Mouse (Mus musculus) cerebellum, adult 2 months (tissue): ENCODE measurements around the gene Tspan2. TPM values are rescaled to one million over a fixed set of nuclear protein-coding genes. Genes with fewer than 3 reads are reported as not detected.

Experiments used
- DNase-seq, 2 experiments: peaks; one replicate each; pipeline ENCODE4 v3.0.0; 2021
- H3K27ac ChIP-seq: fragments of 200-500 bp; 2 replicates; pipeline ENCODE4 v1.5.1; 2012; ENCODE audit warnings: low read length, control low read depth, inconsistent platforms; ENCODE audit not compliant: insufficient read depth
- H3K27me3 ChIP-seq: fragments of 200-500 bp; 2 replicates; pipeline ENCODE4 v1.6.1; 2012; ENCODE audit warnings: inconsistent platforms, mild to moderate bottlenecking, low read length, moderate library complexity; ENCODE audit not compliant: control insufficient read depth, insufficient read depth
- H3K4me1 ChIP-seq: fragments of 200-500 bp; 2 replicates; pipeline ENCODE4 v1.6.1; 2011; ENCODE audit warnings: low read length; ENCODE audit not compliant: control insufficient read depth, insufficient read depth
- H3K4me3 ChIP-seq: fragments of 200-500 bp; replicated peaks from 2 replicates; pipeline ENCODE3; 2011; ENCODE audit warnings: mild to moderate bottlenecking, low read depth, low read length, control low read depth; ENCODE audit not compliant: insufficient read depth
- CTCF ChIP-seq: fragments of 200-500 bp; IDR thresholded peaks from 2 replicates; pipeline ENCODE4 v1.5.1; 2011; ENCODE audit warnings: low read depth, mild to moderate bottlenecking, control low read depth, low read length, moderate library complexity, borderline replicate concordance; ENCODE audit not compliant: insufficient read depth
- POLR2A ChIP-seq: fragments of 200-500 bp; IDR thresholded peaks from 2 replicates; pipeline ENCODE4 v1.6.1; 2011; ENCODE audit warnings: low read length, control low read depth, borderline replicate concordance; ENCODE audit not compliant: insufficient read depth
- WGBS: fragments of 180-500 bp; shearing (Covaris S2); methylation state at CpG from one replicate; pipeline ENCODE4 v1.1.7; 2018; 5-methylcytosine and 5-hydroxymethylcytosine counted together
- polyA plus RNA-seq: library from polyadenylated mRNA; depleted of rRNA; stranded (reverse); fragments of >200 nt; gene quantifications from 2 replicates; pipeline ENCODE4 v1.2.3, GENCODE M21; 2012; rRNA removed

Gene Tspan2
- polyA plus RNA-seq, result 106 and 110 TPM in 2 replicates

DNA sequence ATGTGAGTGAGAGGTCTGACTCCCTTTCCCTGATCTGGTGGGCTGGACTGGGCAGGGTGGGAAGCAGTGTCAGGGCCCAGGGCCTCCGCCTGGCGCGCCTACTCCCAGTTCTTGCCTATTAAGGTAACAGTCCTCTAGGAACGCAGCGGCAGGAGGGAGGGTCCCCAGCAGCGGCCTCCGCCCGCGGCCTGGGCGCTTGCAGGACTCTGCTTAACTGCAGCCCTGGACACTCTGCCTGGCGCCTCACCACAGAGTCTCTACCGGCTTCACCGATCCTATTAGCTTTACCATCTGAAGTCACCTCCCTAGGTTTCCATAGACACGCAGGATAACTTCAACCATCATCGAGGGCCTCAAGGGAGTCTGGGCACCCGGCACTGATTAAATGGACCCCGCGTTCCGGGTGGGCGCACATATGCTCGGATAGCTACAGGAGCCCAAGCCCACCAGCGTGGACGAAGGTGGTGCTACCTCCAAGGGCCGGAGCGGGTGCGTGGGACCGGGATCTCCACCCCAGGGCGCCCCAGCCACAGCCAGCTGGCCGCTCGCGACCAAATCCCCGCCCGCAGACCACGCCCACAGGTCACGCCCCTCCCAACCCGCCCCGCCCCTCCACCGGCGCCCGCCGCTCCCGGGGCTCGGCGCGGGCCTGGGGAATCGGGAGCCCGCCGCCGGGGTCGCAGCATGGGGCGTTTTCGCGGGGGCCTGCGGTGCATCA is at the start of gene Tspan2:
Tspan2 (plus strand) TSS at position 217 of the 718 bp plus-strand sequence.
- WGBS, result 3% methylated on average over 54 of the region's 54 CpGs
- TF ChIP-seq CTCF (no peak), POLR2A (0 out of 2 replicates have a peak, but pooled peaks have one; percentile 18)
- H3K27me3 ChIP-seq, result no peaks in the 10 kb centered on the region
- peak; percentile 58 to 69 for DNase-seq
- peak within 1 kb of the TSS; percentile 15; the same call in 1 of the 2 replicates for H3K27ac ChIP-seq
- H3K4me1 ChIP-seq, result peaks cover 7% of the 10 kb centered on the region
- H3K4me3 ChIP-seq, result peak within 1 kb of the TSS; percentile 73

DNA sequence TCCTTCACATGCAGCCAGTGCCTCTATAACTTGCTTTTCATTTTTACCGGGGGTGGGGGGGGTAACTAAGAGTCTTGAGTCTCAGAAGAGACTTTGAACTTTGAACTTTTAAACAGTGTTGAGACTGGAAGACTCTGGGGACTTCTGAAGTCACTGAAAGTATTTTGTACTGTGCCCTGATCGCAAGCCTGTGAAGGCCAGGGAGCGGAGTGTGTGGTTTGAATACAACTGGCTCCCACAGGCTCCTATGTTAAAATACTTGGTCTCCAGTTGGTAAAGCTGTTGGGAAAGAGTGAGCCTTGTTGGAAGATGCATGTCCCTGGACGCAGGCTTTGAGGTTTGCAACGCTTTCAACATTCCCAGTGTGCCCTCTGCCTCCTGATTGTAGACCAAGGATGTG is 47.5 kb upstream of the Tspan2 start:
- DNase-seq, result no peak
- Histone ChIP-seq H3K27ac (no peak overlapping the region), H3K4me1 (no peaks in the 10 kb centered on the region), H3K27me3 (no peaks in the 10 kb centered on the region), H3K4me3 (no peak overlapping the region)
- 90% methylated on average over 5 of the region's 5 CpGs for WGBS
- TF ChIP-seq CTCF, result no peak
- no peak for TF ChIP-seq POLR2A

DNA sequence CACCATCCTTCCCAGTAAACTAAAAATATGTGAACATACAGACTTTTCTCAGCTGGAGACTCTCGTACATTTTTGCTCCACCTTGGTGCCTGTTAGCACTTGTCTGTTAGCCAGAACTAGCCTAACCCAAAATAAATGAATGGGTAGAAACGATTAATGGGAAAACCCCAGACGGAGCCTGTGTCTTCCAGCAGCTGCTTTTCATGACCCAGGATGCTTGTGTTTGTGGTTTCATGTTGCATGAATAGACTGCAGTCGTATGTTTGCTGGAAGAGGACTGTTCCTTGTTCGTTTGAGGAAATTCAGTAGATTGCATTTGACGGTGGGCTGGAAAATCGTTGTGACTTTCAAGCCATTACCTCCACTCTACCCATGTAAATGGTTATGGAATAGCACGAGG is 46.5 kb upstream of the Tspan2 start:
- no peak overlapping the region for H3K4me3 ChIP-seq
- H3K4me1 ChIP-seq, result no peaks in the 10 kb centered on the region
- TF ChIP-seq CTCF (no peak), POLR2A (no peak)
- DNase-seq, result no peak
- WGBS, result 81% methylated on average over 8 of the region's 8 CpGs
- H3K27me3 ChIP-seq, result no peaks in the 10 kb centered on the region
- no peak overlapping the region for H3K27ac ChIP-seq

DNA sequence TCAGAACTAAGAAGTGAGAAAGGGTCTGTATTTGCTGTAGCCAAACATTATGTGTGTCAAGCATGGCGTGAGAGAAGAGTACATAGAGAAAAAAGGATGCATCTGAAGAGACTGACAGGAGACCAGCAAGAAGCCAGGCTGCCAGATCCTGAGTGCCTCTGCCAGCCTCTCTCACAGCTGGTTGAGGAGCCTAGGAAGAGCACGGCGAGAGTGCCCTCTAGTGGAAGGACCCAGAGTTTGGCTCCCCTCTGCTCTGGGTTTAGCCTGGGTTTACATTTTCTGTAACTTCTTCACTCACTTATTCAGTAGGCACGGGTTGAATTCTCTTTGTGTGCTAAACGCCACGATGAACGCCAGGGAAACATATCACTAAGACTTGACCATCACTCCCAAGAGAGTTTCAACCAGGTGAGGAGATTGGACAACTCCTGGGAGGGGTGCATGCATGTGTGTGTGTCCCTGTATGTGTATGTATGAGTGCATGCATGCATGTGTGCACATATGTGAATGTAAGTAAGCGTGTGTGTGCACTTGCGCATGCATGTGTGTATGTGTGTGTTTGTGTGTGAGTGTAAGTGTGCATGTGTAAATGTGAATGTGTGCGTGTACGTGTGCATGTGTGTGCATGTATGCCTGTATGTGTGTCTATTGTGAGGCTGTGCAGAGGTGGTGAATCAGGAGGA is 42.4 kb upstream of the Tspan2 start:
- WGBS, result 41% methylated on average over 11 of the region's 11 CpGs
- peak; percentile 43 to 50 for DNase-seq
- Histone ChIP-seq H3K27me3 (no peaks in the 10 kb centered on the region), H3K4me1 (no peaks in the 10 kb centered on the region), H3K27ac (no peak overlapping the region), H3K4me3 (no peak overlapping the region)
- TF ChIP-seq POLR2A (no peak), CTCF (peak; percentile 82)

DNA sequence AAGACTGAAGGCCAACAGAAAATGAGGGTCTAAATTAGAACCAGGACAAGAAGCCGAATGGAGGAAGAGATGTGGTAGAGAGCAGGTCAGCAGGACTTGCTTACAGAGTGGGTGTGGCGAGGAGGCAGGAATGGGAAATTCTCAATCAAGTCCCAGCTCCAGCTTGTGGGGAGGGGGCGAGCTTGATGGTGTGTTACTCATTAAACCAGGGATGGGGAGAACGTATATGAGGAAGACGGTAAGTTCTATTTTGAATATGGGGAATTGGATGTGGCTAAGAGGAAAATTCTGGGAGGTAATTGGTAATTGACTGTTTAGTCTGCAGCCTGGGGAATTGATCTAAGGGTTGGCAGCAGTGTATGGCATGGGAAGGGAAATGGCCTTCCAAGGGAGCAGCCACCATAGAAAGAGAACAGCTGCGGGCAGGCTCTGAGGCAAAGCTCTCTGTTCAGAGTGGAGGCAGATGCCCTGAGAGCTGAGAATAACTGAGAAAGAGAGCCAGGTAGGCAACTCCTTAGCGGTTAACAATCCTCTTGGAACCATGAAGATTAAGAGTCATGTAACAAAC is 41.5 kb upstream of the Tspan2 start:
- 89% methylated on average over 7 of the region's 7 CpGs for WGBS
- H3K4me3 ChIP-seq, result no peak overlapping the region
- no peak for DNase-seq
- H3K27ac ChIP-seq, result no peak overlapping the region
- H3K4me1 ChIP-seq, result no peaks in the 10 kb centered on the region
- H3K27me3 ChIP-seq, result no peaks in the 10 kb centered on the region
- TF ChIP-seq POLR2A (no peak), CTCF (no peak)

DNA sequence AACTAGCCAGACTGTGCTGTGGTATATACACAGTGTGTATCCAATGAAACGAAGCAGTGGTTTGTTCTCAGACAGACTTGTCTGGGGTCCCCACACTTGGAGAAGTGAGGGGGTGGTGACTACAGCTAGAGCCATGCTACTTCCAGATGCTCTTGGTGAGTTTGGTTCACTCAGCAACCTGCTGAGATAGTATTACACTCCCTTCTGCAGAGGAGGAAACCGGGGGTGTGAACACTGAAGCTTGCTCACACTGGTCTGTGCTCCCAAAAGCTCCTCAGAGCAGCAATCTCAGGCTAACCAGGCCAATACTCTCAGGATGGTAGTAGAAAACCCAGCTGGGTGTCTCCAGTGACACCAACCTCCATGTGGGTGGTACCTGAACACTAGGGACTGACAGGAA is 36.2 kb upstream of the Tspan2 start:
- TF ChIP-seq POLR2A (no peak), CTCF (no peak)
- no peak for DNase-seq

DNA sequence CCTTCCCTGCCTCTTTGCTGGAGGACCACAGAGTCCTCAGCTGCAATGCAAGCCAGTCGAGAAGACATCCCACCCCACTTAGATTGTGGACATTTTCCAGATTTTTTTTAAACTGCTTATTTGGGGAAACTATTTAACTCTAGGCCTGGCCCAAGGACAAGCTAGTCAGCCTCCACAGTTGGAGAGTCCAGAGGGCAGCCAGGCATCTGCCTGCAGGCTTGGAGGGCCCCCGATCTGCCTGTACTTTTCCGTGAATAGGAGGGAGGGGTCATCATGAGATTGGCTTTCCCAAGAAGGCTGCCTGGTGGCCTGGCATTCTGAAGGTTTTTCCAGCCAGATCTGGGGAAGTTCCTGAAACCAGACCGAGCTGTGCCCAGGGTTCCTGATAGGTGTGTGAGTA is 33.0 kb upstream of the Tspan2 start:
- no peak overlapping the region for H3K27ac ChIP-seq
- H3K27me3 ChIP-seq, result no peaks in the 10 kb centered on the region
- no peak for DNase-seq
- no peaks in the 10 kb centered on the region for H3K4me1 ChIP-seq
- 54% methylated on average over 4 of the region's 4 CpGs for WGBS
- no peak overlapping the region for H3K4me3 ChIP-seq
- no peak for TF ChIP-seq POLR2A
- TF ChIP-seq CTCF, result no peak

More for the DNA sequence above, 36.2 kb upstream of the Tspan2 start:
- no peak overlapping the region for H3K4me3 ChIP-seq
- H3K4me1 ChIP-seq, result no peaks in the 10 kb centered on the region
- WGBS, result 75% methylated on average over 2 of the region's 2 CpGs
- H3K27me3 ChIP-seq, result no peaks in the 10 kb centered on the region
- no peak overlapping the region for H3K27ac ChIP-seq
